Mouse (Mus musculus) myocyte (in vitro differentiated cells): ENCODE data around the gene Tmem125.

ENCODE experiments used
- CEBPB ChIP-seq: IDR thresholded peaks from 2 replicates; pipeline ENCODE4 v1.6.1; 2011; ENCODE audit warnings: mild to moderate bottlenecking, moderate library complexity; ENCODE audit not compliant: poor library complexity, insufficient read depth, severe bottlenecking
- E2F4 ChIP-seq: IDR thresholded peaks from one replicate; pipeline ENCODE4 v1.6.1; 2011; ENCODE audit warnings: mild to moderate bottlenecking, control low read depth, moderate library complexity; ENCODE audit not compliant: insufficient read depth
- MAX ChIP-seq: IDR thresholded peaks from one replicate; pipeline ENCODE4 v1.6.1; 2011; ENCODE audit warnings: low read depth, mild to moderate bottlenecking, control low read depth
- MYOD1 ChIP-seq, 3 experiments: IDR thresholded peaks; one replicate each; pipeline ENCODE4 v1.6.1; 2011; ENCODE audit warnings: control low read depth in 2 of 3, low read depth in 2 of 3, mild to moderate bottlenecking in 2 of 3, moderate library complexity in 1 of 3; ENCODE audit not compliant: insufficient read length in 2 of 3, control insufficient read depth in 1 of 3
- POLR2A ChIP-seq: IDR thresholded peaks from one replicate; pipeline ENCODE4 v1.6.1; 2011; ENCODE audit warnings: low read depth, mild to moderate bottlenecking, control low read depth, moderate library complexity; ENCODE audit not compliant: insufficient read length
- REST ChIP-seq: IDR thresholded peaks from one replicate; pipeline ENCODE4 v1.6.1; 2011; ENCODE audit warnings: mild to moderate bottlenecking, control low read depth, moderate library complexity; ENCODE audit not compliant: insufficient read depth, insufficient read length
- TCF12 ChIP-seq: IDR thresholded peaks from one replicate; pipeline ENCODE4 v1.6.1; 2011; ENCODE audit warnings: mild to moderate bottlenecking, control low read depth; ENCODE audit not compliant: poor library complexity, insufficient read depth, severe bottlenecking

DNA sequence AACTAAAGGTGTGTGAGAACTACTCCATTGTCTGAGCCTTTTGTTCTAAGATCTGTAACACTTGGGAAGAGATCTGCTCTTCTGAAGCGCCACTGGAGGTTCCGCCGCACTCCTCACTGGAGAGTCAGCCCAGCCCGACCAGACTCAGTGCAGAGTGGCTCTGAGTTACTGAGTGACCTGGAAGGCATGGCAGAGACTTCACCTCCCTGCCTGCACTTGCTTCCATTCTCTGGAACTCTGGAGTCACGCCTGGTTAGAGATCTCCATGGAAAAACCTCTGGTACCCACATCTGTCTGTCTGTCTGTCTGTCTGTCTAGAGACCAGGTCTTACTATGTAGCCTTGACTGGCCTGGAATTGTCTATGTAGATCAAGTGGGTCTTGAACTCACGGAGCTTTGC, 8.2 kb downstream of the Tmem125 start:
- no peak for TF ChIP-seq POLR2A
- no peak for TF ChIP-seq MAX
- no peak for TF ChIP-seq MYOD1 (IDR thresholded peaks at IDR 0.05; ENCODE audit: control insufficient read depth in 1 of 3, insufficient read length in 2 of 3, low read depth in 2 of 3)
- TF ChIP-seq CEBPB, result no peak
- TF ChIP-seq REST, result no peak
- no peak for TF ChIP-seq TCF12
- TF ChIP-seq E2F4, result no peak
